Mouse (Mus musculus) adrenal gland, postnatal 14 days (tissue): ENCODE results near the gene Gm15155. TPM values are rescaled to one million over a fixed set of nuclear protein-coding genes. Genes with fewer than 3 reads are reported as not detected.
"Not testable (repeated sequence)": the region's sequence is repeated elsewhere in the genome, so short reads cannot be mapped to it uniquely, and the experiment has no call there.

ENCODE experiments used
- DNase-seq: peaks from one replicate; pipeline ENCODE4 v3.0.0; 2021; ENCODE audit warnings: mixed read lengths
- long read RNA-seq, 2 experiments: library from polyadenylated mRNA; stranded (forward); transcript quantifications; one replicate each; pipeline ENCODE4 v2.0.0; 2021
- total RNA-seq: library from RNA; stranded (reverse); gene quantifications from 2 replicates; pipeline ENCODE4 v1.2.3, GENCODE M21; 2021

Gene Gm15155
- not detected in 2 replicates for total RNA-seq
- long read RNA-seq, experiment 1, result 0 reads
- long read RNA-seq, experiment 2, result 0 reads

DNA sequence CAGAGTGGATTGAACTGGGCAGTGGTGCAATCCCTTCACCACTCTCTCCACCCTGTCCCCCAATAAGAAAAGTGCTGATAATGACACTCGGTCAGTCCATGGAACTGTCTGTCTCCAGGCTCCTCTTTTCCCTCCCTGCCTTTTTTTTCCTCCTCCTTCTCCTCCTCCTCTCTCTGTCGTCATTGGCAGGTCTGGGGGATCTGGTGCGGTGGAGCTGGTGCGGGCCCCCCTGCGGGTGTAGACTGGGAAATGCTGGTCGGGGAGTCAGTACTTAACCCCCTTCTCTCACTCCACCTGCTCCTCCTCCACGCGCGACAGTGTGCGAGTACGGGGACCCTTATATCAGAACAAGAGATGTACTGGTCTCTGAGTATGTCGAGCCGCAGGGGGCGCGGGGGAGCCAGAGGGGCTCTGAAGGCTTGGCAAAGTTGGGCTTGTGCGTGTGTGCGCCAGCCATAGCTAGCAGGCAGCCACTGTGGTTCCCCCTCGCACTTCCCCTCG lies at the start of gene Gm15155:
Gene Gm15155, plus strand, starts transcription at position 401 of the 501 bp plus-strand sequence.
- no peak for DNase-seq

DNA sequence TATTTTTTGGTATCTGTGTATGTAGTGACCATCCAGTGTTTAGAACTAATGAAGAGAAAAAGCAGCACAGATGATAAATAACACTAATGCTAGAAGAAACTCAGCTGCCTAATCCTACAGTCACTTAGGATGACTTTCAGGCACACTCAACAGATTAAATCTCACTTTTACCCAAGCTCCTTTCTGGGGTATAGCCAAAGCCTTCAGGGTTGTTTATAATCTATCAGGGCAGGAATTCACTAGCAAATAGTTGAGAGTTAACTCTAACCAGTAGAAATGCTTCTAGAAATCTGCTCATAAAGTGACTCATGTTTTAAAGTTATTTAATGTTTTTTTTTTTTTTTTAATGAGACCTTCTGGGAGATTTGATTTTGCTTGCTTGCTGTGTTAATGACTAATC lies 44.8 kb upstream of the Gm15155 start:
- DNase-seq, result no peak

DNA sequence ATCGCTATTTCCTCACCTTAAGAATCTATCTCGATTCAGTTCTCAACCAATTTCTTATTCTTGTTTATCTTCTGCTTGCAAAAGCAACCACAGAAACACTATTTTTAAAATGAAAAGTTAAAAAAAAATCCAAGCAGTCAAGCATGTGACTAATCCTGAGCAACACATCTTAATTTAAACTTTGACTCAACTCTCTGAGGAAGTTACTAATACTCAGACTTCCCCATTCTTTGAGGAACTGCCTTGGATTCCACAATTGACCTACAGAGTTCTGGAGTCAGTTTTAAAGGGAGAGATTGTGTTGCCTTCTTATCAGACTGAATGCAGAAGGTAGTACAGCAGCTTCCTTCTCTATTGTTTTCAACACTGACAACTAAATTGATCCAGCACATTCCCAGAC lies 40.0 kb upstream of the Gm15155 start:
- DNase-seq, result no peak

DNA sequence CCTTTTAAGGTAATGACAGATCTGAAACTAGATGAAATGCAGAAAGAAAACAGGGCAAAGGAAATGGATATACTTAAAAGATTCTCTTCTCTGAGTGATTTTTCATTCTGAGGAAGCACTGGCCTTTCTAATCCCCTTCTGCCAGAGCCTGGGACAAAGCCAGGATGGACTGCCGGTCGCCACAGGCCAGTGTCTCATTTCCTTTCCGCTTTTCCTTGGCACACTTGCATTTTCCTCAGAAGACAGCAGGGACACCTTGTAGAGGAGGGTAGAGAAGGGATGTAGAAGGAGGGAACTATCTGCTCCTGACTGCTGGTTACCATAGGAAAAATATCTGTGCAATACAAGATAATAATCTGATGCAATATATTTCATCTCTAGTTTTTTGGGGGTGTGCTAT lies 33.1 kb upstream of the Gm15155 start:
- DNase-seq, result no peak

DNA sequence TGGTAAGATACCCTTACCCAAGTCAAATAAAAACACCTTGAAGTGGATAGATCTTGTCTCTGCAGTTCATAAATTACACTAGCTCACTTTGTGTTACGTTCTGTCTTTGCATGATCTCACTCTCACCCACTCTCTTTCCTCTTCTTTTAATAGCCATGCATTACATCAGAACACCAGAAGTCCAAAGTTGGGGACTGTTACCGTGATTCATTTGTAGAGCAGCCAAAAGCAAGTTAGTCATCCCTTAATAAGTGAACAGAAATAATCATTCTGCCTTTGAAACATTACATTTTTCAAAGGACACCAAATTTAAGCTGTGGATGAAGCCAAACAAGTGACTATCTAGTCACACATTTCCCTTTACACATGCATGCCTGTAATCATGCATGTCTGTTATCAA lies 32.1 kb upstream of the Gm15155 start:
- no peak for DNase-seq

DNA sequence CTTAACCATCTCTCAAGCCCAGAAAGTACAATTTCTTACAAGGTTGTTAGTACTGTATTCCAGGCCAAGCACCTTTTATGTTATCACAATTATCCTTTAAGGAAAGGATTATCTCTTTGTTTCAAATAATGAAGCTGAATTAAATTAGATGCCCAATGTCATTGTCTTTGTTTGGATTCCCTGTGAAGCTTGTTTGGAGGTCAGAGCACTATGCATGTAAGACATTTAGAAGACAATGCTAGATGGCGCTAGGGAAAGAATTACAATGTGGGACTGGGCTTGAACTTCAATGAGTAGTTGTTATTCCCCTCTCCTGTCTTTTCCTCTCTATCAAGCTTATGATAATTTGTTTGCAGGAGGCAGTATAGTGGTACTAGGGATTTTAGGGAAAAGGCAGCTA lies 29.9 kb upstream of the Gm15155 start:
- no peak for DNase-seq

DNA sequence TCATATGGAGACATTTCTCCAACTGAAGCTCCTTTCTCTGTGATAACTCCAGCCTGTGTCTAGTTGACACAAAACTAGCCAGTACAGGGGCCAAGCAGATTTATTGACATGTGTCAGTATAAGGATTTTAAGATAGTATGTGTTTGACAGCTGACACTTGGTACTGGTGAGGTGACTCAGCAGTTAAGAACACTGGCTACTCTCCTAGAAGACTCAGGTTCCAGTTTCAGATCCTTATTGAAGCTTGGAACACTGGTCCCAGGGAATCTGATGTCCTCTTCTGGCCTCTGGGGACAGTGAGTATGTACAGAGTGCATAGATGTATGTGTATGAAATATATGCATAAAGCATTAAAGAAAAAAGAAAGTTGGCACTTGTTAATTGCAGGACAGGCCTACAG lies 28.2 kb upstream of the Gm15155 start:
- no peak for DNase-seq

DNA sequence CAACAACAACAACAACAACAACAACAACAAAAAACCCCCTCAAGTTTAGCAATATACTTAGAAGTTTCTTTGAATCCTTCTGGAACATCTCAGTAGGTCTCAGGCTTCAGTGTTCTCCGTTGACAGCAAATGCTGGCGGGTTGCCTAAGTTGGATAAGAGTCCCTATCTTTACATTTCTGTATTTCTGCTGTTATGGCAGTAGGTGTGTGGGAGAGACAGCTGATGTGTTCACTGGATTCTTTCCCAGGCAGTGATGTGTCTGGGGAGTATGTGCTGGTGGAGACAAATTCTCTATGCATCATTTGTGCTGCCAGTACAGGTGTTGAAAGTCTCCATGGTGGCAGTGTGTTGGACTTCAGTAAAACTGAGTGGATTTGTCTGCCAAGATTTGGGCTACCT lies 23.3 kb upstream of the Gm15155 start:
- no peak for DNase-seq

DNA sequence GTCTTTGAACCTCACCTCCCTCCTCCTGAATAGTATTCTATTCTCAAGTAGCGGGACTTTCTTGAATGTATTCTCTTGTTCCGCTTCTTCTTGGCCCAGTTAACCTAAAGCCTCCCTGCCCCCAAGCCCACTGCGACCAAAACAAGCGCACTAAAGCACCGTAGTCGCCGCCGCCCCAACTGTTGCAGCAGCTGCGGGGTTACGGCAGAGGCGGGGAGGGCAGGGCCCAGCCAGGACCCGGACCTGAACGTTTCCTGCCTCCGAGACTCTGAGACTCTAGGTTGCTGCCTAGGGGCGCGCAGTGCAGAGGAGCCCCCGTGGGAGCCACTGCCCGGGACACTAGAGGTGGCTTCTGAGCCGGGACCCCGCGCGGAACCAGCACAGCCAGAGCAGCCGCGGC lies 2.0 kb upstream of the Gm15155 start:
- DNase-seq, result no peak

DNA sequence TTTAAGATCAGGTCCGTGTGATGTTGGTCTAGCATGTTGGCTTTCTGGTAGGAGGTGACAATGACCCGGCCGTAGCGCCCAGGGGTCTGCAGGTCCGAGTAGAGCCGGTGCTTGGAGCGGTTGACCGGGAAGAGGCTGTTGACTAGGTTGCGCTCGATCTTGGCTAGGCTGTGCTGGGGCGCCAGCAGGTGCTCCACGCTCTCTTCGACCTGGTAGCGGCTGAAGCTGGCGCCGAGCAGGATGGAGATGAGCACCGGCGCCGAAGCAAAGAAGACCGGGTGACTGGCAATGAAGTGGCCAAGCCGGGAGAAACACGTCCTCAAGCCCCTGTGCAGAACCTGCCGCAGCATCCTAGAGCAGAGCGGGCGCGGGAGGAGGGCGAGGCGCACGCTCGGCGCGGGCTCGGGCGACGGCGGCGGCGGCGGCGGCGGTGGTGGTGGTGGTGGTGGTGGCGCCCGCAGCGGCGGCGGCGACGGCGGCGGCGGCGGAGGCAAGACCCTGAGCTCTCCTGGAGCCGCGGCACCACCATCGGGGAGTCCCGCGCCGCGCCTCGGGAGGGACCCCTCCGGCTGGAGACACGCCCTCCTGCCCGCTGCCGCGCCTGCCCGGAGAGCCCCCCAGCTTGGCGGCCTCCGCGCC lies 1.5 kb upstream of the Gm15155 start:
- no peak for DNase-seq

DNA sequence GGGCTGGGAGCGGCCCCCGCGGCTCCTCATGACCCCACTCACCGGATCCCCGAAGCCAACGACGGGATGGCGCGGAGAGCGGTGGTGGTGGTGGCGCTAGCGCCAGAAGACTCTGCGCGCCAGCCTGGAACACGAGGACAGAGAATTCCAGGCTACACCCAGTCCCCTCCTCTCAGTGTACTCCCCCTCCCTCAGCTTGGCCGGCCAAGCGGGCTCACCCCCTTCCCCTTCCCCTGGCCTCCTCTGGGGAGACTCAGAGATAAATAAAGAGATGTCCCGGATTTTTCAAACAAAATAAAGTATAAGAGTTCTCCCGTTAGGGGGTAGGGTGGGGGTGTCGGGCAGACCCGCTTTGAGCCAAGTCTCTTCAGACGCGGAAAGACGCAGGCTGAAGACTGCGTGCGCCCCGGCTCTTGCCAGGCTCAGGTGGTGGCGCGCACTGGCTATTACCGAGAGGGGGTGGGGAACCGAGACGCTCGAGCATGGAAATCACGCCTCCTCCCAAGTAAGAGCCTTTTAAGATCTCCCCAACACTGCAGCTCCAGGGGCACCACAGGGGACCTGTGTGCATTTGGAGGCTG lies 750 bp upstream of the Gm15155 start, which contains the start of gene Ptchd1:
Gene Ptchd1, minus strand, starts transcription at position 114 of the 581 bp plus-strand sequence.
- DNase-seq, result no peak

DNA sequence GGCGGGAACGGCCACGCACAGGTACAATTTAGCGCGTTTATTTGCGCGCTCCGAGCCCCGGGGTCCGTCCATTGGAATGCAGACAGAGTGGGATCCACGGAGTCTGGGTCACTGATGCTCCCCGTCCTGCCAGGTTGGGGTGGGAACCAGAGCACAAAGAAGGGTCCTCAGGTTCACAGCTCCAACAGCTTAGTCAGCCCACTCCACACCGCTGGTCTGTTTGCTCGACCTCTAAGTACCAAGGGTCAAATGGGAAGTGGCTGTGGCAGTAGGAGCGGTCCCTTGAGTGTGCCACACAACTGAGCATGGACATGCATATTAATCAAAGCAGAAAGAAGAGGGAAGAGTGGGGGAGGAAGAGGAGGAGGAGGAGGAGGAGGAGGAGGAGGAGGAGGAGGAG lies 354 bp downstream of the Gm15155 start:
- no peak for DNase-seq

DNA sequence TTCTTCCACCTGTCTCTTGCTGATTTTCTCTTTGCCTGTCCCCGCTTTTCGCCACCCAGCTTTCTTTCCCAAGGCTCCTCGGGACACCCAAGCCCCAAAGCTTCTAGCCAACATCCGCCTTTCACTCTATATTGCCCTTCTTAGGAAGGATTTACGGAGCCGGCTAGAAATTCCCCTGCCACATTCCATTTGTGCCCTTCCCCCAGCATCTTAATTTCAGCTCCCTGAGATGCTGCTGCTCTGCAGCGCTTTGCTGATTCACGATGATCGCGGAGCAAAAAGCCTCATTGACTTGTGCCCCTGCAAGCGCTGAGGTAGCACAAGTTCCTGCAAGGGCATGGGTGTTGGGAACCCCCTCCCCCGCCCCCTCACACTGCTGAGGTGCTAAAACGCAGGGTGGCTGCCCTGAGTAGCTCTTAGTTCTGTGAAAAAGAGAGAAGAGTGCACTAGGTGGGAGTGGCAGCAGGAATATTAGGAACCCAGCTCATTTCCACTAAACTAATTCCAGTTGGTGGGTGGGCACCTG lies 1.2 kb downstream of the Gm15155 start:
- DNase-seq, result no peak

DNA sequence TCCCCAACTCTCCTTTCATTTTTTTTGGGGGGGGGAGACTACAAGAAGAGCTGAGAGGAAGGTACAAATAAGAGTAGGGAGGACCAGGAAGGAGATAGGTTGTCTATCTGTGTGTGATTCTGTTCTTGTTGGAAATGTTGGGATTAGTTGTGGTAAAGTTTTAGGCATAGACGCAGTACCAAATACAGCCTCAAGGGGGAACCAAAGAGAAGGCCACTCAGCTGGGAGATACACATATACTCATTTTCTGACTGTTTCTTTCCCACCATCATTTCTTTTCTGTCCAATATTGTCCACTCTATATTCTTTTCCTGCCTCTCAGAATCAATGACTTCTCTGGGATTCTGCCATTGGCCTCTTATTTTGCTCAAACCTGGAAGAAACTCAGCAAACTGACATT lies 19.4 kb downstream of the Gm15155 start:
- DNase-seq, result no peak

DNA sequence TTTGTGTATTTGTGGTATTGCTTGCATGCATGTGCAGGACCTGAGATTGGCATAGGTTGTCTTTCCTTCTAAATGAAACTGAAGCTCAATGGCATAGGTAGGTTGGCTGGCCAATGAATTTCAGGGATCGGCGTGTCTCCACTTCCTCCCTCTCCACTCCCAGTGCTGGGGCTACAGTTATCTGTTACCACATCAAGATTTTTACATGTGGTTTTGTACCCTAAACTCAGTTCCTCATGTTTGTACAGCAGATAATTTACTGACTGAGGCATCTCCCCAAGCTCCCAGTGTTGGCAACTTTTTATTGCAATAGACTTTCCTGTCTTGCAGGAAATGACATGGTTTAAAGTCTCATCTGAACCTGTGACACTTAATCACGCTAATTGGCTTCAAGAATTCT lies 21.4 kb downstream of the Gm15155 start:
- no peak for DNase-seq

DNA sequence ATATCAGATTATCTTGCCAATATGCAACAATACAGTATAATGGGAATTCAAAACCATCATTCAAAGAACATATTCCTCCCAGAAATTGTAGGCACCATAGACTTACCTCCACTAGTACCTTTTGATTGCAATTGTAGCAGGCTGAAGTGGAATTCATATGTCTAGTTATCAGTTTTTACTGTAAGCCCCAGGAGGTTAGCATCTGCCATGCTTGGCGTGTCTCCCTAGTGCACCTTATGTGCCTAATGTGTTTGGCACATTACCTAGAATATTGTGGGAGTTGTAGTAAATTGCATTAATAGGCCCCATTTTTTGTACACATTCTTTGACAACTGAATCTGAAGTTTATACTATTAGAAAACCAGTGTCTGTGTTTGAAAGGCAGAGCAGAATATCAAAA lies 33.4 kb downstream of the Gm15155 start:
- DNase-seq, result no peak

DNA sequence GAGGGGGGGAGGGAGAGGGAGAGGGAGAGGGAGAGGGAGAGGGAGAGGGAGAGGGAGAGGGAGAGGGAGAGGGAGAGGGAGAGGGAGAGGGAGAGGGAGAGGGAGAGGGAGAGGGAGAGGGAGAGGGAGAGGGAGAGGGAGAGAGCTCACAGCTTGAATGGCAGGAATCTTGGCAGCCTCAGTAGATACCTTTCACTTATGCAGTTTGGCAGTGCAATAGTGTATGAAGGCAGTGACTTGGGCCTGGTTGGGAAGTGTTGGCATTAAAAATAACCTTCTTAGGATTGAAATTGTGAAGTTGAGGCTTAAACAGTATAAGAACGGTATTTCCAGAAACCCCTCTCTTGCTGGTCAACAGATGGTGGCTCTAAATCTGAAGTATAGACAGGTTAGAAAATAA lies 65.9 kb downstream of the Gm15155 start:
- DNase-seq, result not testable (repeated sequence)

DNA sequence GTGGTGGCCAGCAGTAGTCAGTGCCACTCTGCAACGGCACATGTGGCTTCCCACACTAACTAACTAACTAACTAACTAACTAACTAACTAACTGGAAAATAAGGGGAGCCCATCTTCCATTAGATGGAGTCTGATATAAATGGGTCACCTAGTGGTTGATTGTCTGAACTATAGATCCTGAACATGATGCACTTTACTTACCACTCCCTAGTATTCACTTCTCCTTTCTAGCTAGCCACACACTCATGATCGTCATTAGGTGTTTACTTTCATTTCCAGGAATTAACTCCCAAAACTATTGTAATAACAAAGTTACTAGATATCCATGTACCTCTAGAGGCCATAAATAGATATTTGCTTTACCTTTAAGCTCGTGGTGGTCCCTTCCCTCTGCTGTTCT lies 99.6 kb downstream of the Gm15155 start:
- no peak for DNase-seq

DNA sequence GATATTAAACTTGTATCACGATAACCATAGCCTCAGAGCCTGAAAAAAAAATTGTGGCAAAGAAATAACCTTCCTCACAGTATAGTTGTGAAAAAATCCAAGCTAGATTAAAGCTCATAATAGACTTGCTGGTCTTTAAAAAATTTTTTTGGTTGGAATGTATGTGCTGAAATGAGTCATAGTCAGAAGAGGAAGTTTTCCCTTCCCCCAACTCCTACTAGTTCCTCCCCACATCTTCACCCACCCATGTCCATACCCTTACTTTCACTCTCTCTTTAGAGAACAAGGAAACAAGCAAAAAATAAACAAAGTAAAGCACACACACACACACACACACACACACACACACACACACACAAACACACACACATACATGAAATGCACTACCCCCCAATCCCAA lies 103.8 kb downstream of the Gm15155 start:
- no peak for DNase-seq

DNA sequence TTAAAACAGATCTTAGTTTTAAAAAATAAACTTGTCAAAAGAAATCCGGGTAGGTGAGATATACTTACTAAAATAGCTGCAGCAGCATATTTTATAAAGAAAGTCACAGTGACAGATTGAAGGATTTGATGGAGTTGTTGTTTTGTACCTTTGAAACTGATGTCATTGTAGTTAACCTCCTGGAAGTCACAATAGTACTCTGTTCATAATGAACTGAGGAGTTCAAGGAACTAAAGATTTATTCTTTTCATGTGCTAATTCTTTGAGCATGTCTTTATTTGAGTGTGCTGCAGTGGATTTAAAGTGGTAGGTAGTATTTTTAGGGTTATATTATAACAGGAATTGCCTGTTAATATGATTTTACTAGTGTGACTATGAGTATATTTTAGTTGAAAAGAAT lies 263.6 kb downstream of the Gm15155 start:
- no peak for DNase-seq

DNA sequence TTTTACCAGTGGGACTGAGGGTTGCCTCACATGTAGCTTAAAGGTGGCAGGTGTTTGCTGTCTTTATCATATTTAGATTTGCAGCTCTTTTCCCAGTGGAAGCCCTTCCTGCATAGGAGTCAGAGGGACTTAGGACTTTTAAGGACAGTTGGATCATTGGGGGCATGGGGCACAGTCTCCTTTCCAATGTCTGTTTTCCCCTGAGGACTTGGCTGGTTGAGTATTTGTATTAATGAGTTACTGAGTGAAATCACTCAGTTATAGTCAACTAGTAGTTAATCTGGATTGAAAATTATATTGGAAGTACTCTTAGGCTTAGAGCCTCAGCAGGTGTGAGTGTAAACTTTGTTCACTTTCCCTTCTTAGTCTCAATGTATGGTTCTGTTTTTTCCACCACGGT lies 275.5 kb downstream of the Gm15155 start:
- DNase-seq, result no peak

DNA sequence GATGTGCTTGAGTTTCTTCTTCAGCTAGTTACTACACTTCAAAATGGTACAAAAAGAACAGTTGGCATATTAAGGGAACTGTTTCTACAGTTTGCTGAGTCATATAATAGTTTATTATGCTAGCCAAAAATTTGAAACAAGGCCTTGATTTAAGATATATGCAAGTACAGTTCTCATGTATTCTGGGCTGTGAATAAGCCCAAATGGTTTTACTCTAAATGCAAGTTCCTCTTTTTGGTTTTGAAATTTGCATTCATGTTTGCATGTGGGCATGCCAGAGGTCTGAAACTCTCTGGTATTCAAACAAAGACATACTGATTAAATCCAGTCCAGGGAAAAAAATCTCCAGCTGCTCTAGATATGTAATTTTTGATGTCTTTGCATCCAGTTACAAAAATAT lies 277.2 kb downstream of the Gm15155 start:
- no peak for DNase-seq

DNA sequence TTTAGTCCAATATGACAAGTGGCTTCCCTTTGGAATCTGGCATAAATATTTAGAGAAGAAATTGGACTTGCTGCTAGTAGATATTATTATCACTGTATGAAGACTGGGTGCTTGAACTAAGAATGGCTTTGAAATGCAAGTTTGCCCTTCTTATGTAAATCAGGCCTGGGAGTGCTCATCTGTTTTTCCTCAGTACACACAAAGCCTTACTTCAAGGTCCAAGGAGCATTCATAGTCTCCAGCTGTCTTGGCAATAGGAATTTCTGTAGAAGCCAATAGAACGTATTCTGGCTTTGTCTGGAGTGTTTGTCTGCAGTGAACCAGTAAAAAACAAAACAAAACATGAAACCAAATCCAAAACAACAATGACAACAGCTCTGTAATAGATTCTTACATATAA lies 278.6 kb downstream of the Gm15155 start:
- DNase-seq, result no peak

DNA sequence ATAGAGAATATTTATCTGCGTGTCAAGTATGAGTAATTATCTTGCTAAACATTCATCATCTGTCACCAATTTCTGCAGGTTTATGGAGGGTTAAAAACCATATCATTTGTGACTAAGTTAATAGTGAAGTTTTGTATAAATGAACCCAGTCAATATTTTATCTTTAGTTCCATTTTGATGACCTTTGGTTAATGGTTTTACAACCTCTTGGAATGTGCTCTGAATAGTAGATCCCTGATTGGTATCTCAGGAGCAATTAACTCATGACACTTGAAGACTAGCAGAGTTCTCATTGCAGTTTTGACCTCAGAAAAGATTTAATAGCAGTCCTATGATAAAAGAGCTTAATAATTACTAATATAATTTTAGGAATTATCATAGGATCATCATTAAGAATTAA lies 385.2 kb downstream of the Gm15155 start:
- no peak for DNase-seq
